Mouse (Mus musculus): Measurements from ENCODE around the gene Zfp819. TPM values are rescaled to one million over a fixed set of nuclear protein-coding genes. Genes with fewer than 3 reads are reported as not detected.
"Not testable (repeated sequence)": the region's sequence is repeated elsewhere in the genome, so short reads cannot be mapped to it uniquely, and the experiment has no call there.

Gene Zfp819
- polyA plus RNA-seq, 1 experiment: 9.2 TPM

GRCm38 (mm10) chr7:43642587-43642986 lies 35.6 kb downstream of the Zfp819 start:
- H3K27ac ChIP-seq (ENCODE audit: control insufficient read depth, insufficient read depth, low read depth, low read length): no peak overlapping the region
- TF ChIP-seq POLR2A (IDR thresholded peaks at IDR 0.05; ENCODE audit: control insufficient read depth, low read depth, low read length) (no peak), CTCF (IDR thresholded peaks at IDR 0.05; ENCODE audit: control insufficient read depth, insufficient read depth, insufficient replicate concordance, low read depth, low read length) (no peak)
- H3K4me1 ChIP-seq (ENCODE audit: control insufficient read depth, insufficient read depth, low read length): peaks cover 3% of the 10 kb centered on the region; the same call in 1 of the 2 replicates
- H3K4me3 ChIP-seq (ENCODE audit: control insufficient read depth, low read depth, low read length): no peak overlapping the region
- H3K27me3 ChIP-seq (ENCODE audit: control insufficient read depth, insufficient read depth, low read length): no peaks in the 10 kb centered on the region
- no peaks in the 10 kb centered on the region for H3K36me3 ChIP-seq (ENCODE audit: control insufficient read depth, insufficient read depth, low read length)

GRCm38 (mm10) chr7:43643046-43643652 lies 36.2 kb downstream of the Zfp819 start:
- Histone ChIP-seq H3K4me3 (ENCODE audit: control insufficient read depth, low read depth, low read length) (no peak overlapping the region), H3K27me3 (ENCODE audit: control insufficient read depth, insufficient read depth, low read length) (no peaks in the 10 kb centered on the region), H3K36me3 (ENCODE audit: control insufficient read depth, insufficient read depth, low read length) (no peaks in the 10 kb centered on the region), H3K4me1 (ENCODE audit: control insufficient read depth, insufficient read depth, low read length) (peaks cover 3% of the 10 kb centered on the region; the same call in 1 of the 2 replicates), H3K27ac (ENCODE audit: control insufficient read depth, insufficient read depth, low read depth, low read length) (no peak overlapping the region)
- no peak for TF ChIP-seq POLR2A (IDR thresholded peaks at IDR 0.05; ENCODE audit: control insufficient read depth, low read depth, low read length)

GRCm38 (mm10) chr7:43652683-43653082 lies 45.7 kb downstream of the Zfp819 start:
- H3K27me3 ChIP-seq (ENCODE audit: control insufficient read depth, insufficient read depth, low read length): no peaks in the 10 kb centered on the region
- no peaks in the 10 kb centered on the region for H3K36me3 ChIP-seq (ENCODE audit: control insufficient read depth, insufficient read depth, low read length)
- H3K4me3 ChIP-seq (ENCODE audit: control insufficient read depth, low read depth, low read length): no peak overlapping the region
- no peak for TF ChIP-seq CTCF (IDR thresholded peaks at IDR 0.05; ENCODE audit: control insufficient read depth, insufficient read depth, insufficient replicate concordance, low read depth, low read length)
- no peak for TF ChIP-seq POLR2A (IDR thresholded peaks at IDR 0.05; ENCODE audit: control insufficient read depth, low read depth, low read length)
- H3K4me1 ChIP-seq (ENCODE audit: control insufficient read depth, insufficient read depth, low read length): no peaks in the 10 kb centered on the region
- no peak overlapping the region for H3K27ac ChIP-seq (ENCODE audit: control insufficient read depth, insufficient read depth, low read depth, low read length)

GRCm38 (mm10) chr7:43654519-43654918 lies 47.5 kb downstream of the Zfp819 start:
- Histone ChIP-seq H3K4me1 (ENCODE audit: control insufficient read depth, insufficient read depth, low read length) (no peaks in the 10 kb centered on the region), H3K36me3 (ENCODE audit: control insufficient read depth, insufficient read depth, low read length) (no peaks in the 10 kb centered on the region), H3K4me3 (ENCODE audit: control insufficient read depth, low read depth, low read length) (no peak overlapping the region), H3K27ac (ENCODE audit: control insufficient read depth, insufficient read depth, low read depth, low read length) (no peak overlapping the region), H3K27me3 (ENCODE audit: control insufficient read depth, insufficient read depth, low read length) (no peaks in the 10 kb centered on the region)
- TF ChIP-seq POLR2A (IDR thresholded peaks at IDR 0.05; ENCODE audit: control insufficient read depth, low read depth, low read length): no peak
- no peak for TF ChIP-seq CTCF (IDR thresholded peaks at IDR 0.05; ENCODE audit: control insufficient read depth, insufficient read depth, insufficient replicate concordance, low read depth, low read length)

GRCm38 (mm10) chr7:43656232-43656631 lies 49.3 kb downstream of the Zfp819 start:
- Histone ChIP-seq H3K36me3 (ENCODE audit: control insufficient read depth, insufficient read depth, low read length) (no peaks in the 10 kb centered on the region), H3K4me3 (ENCODE audit: control insufficient read depth, low read depth, low read length) (no peak overlapping the region), H3K27ac (ENCODE audit: control insufficient read depth, insufficient read depth, low read depth, low read length) (no peak overlapping the region), H3K27me3 (ENCODE audit: control insufficient read depth, insufficient read depth, low read length) (no peaks in the 10 kb centered on the region), H3K4me1 (ENCODE audit: control insufficient read depth, insufficient read depth, low read length) (no peaks in the 10 kb centered on the region)
- TF ChIP-seq CTCF (IDR thresholded peaks at IDR 0.05; ENCODE audit: control insufficient read depth, insufficient read depth, insufficient replicate concordance, low read depth, low read length) (no peak), POLR2A (IDR thresholded peaks at IDR 0.05; ENCODE audit: control insufficient read depth, low read depth, low read length) (no peak)

GRCm38 (mm10) chr7:43660002-43660401 lies 53.0 kb downstream of the Zfp819 start, which contains the start of gene Siglece:
Siglece (minus strand) TSS chr7:43660161.
- Histone ChIP-seq H3K27me3 (ENCODE audit: control insufficient read depth, insufficient read depth, low read length) (no peaks in the 10 kb centered on the region), H3K27ac (ENCODE audit: control insufficient read depth, insufficient read depth, low read depth, low read length) (no peak within 1 kb of the TSS), H3K4me1 (ENCODE audit: control insufficient read depth, insufficient read depth, low read length) (no peaks in the 10 kb centered on the region), H3K36me3 (ENCODE audit: control insufficient read depth, insufficient read depth, low read length) (no peaks in the 10 kb centered on the region), H3K4me3 (ENCODE audit: control insufficient read depth, low read depth, low read length) (no peak within 1 kb of the TSS)
- TF ChIP-seq CTCF (IDR thresholded peaks at IDR 0.05; ENCODE audit: control insufficient read depth, insufficient read depth, insufficient replicate concordance, low read depth, low read length) (no peak), POLR2A (IDR thresholded peaks at IDR 0.05; ENCODE audit: control insufficient read depth, low read depth, low read length) (no peak)

- TF ChIP-seq CTCF (IDR thresholded peaks at IDR 0.05; ENCODE audit: control insufficient read depth, insufficient read depth, insufficient replicate concordance, low read depth, low read length) (no peak), POLR2A (IDR thresholded peaks at IDR 0.05; ENCODE audit: control insufficient read depth, low read depth, low read length) (no peak)
- Histone ChIP-seq H3K36me3 (ENCODE audit: control insufficient read depth, insufficient read depth, low read length) (no peaks in the 10 kb centered on the region), H3K27ac (ENCODE audit: control insufficient read depth, insufficient read depth, low read depth, low read length) (no peak overlapping the region), H3K4me3 (ENCODE audit: control insufficient read depth, low read depth, low read length) (no peak overlapping the region), H3K4me1 (ENCODE audit: control insufficient read depth, insufficient read depth, low read length) (no peaks in the 10 kb centered on the region), H3K27me3 (ENCODE audit: control insufficient read depth, insufficient read depth, low read length) (no peaks in the 10 kb centered on the region)
Observed at GRCm38 (mm10) chr7:43662804-43663203, 55.8 kb downstream of the Zfp819 start.

GRCm38 (mm10) chr7:43667221-43667620 lies 60.3 kb downstream of the Zfp819 start:
- not testable (repeated sequence) for H3K27me3 ChIP-seq (ENCODE audit: control insufficient read depth, insufficient read depth, low read length)

More at GRCm38 (mm10) chr7:43667221-43667620, 60.3 kb downstream of the Zfp819 start:
- H3K4me1 ChIP-seq (ENCODE audit: control insufficient read depth, insufficient read depth, low read length); H3K4me3 ChIP-seq (ENCODE audit: control insufficient read depth, low read depth, low read length); H3K27ac ChIP-seq (ENCODE audit: control insufficient read depth, insufficient read depth, low read depth, low read length); H3K36me3 ChIP-seq (ENCODE audit: control insufficient read depth, insufficient read depth, low read length): not testable (repeated sequence)

Other genes with a start within 250 kb of the Zfp819 start
- 0.05 and 0.06 TPM in 2 replicates for gene Siglecg, start 199.0 kb upstream of the Zfp819 start, polyA plus RNA-seq (2012; rRNA removed)
- 0.07 TPM in 1 of 2 replicates, not detected in the other for gene Lim2, start 179.5 kb upstream of the Zfp819 start, polyA plus RNA-seq (2012; rRNA removed)
- gene Nkg7, start 170.1 kb upstream of the Zfp819 start, polyA plus RNA-seq (2012; rRNA removed): 0.25 TPM in 1 of 2 replicates, not detected in the other
- 247 and 279 TPM in 2 replicates for gene Cldnd2, start 166.4 kb upstream of the Zfp819 start, polyA plus RNA-seq (2012; rRNA removed)
- 50.5 and 51.5 TPM in 2 replicates for gene Etfb, start 163.1 kb upstream of the Zfp819 start, polyA plus RNA-seq (2012; rRNA removed)
- gene Gm45233, start 163.0 kb upstream of the Zfp819 start, polyA plus RNA-seq (2012; rRNA removed): 5.4 and 7.5 TPM in 2 replicates
- gene Vsig10l, start 144.0 kb upstream of the Zfp819 start, polyA plus RNA-seq (2012; rRNA removed): 10.9 and 12.9 TPM in 2 replicates
- gene Iglon5, start 117.1 kb upstream of the Zfp819 start, polyA plus RNA-seq (2012; rRNA removed): 7.4 and 8.1 TPM in 2 replicates
- 12.4 and 13.8 TPM in 2 replicates for gene 4931406B18Rik, start 101.2 kb upstream of the Zfp819 start, polyA plus RNA-seq (2012; rRNA removed)
- gene Cd33, start 62.7 kb upstream of the Zfp819 start, polyA plus RNA-seq (2012; rRNA removed): 7.5 and 8.1 TPM in 2 replicates
- 0.19 and 0.23 TPM in 2 replicates for gene Zfp658, start 44.9 kb upstream of the Zfp819 start, polyA plus RNA-seq (2012; rRNA removed)
- gene Zfp719, start 27.6 kb upstream of the Zfp819 start, polyA plus RNA-seq (2012; rRNA removed): 2.9 and 3.8 TPM in 2 replicates
- 0.16 TPM in 1 of 2 replicates, not detected in the other for gene Ceacam18, start 27.5 kb downstream of the Zfp819 start, polyA plus RNA-seq (2012; rRNA removed)
- 4.7 and 6.1 TPM in 2 replicates for gene Siglece, start 53.0 kb downstream of the Zfp819 start, polyA plus RNA-seq (2012; rRNA removed)
- 0.74 and 1.2 TPM in 2 replicates for gene Ctu1, start 64.8 kb downstream of the Zfp819 start, polyA plus RNA-seq (2012; rRNA removed)
- 0.23 and 0.40 TPM in 2 replicates for gene Klk14, start 83.2 kb downstream of the Zfp819 start, polyA plus RNA-seq (2012; rRNA removed)
- not detected in 2 replicates for gene Klk13, start 105.4 kb downstream of the Zfp819 start, polyA plus RNA-seq (2012; rRNA removed)
- gene Klk12, start 161.7 kb downstream of the Zfp819 start, polyA plus RNA-seq (2012; rRNA removed): not detected in 2 replicates
- gene Klk11, start 167.4 kb downstream of the Zfp819 start, polyA plus RNA-seq (2012; rRNA removed): not detected in 2 replicates
- not detected in 2 replicates for gene Klk10, start 173.9 kb downstream of the Zfp819 start, polyA plus RNA-seq (2012; rRNA removed)
- gene Klk9, start 184.7 kb downstream of the Zfp819 start, polyA plus RNA-seq (2012; rRNA removed): not detected in 2 replicates
- 0.09 and 0.31 TPM in 2 replicates for gene Klk8, start 190.4 kb downstream of the Zfp819 start, polyA plus RNA-seq (2012; rRNA removed)
- gene Klk7, start 204.1 kb downstream of the Zfp819 start, polyA plus RNA-seq (2012; rRNA removed): not detected in 2 replicates
- gene Klk6, start 217.3 kb downstream of the Zfp819 start, polyA plus RNA-seq (2012; rRNA removed): 0.10 TPM in 1 of 2 replicates, not detected in the other
- not detected in 2 replicates for gene Klk5, start 234.8 kb downstream of the Zfp819 start, polyA plus RNA-seq (2012; rRNA removed)

All from testis, adult 2 months (tissue).